ENCODE assay signal across 27 mouse cellular contexts in genomic region chr12:28392129-28392528, GRCm38 (mm10).
DNase-seq lines count a peak whose midpoint lies in the region; ATAC-seq lines count a peak whose summit lies in the region.
"Had no signal": no experiment of that assay in that cellular context is flagged by ENCODE, and none has a peak within 500 bp of the region (broad histone marks: within the 10 kb centered on the region; RNA-seq: fewer than 3 reads in every experiment).

No protein-coding gene starts in this region.

- H3K4me2 ChIP-seq in forebrain, embryonic 14.5 days (ENCODE audit: low read length) = no peak overlapping the region
- H3K4me2 ChIP-seq in midbrain, embryonic 11.5 days = no peak overlapping the region
- H3K4me2 ChIP-seq in midbrain, embryonic 15.5 days = no peak overlapping the region
- no peak overlapping the region for H3K4me2 ChIP-seq in hindbrain, embryonic 16.5 days (ENCODE audit: low read length)
- H3K4me2 ChIP-seq: stomach, embryonic 15.5 days had no signal

- peaks cover 7% of the 10 kb centered on the region; the same call in 1 of the 2 replicates for H3K4me1 ChIP-seq in forebrain, embryonic 14.5 days (ENCODE audit: control insufficient read depth, insufficient read depth, low read length)
- H3K4me1 ChIP-seq in forebrain, embryonic 10.5 days = peaks cover 9% of the 10 kb centered on the region
- peaks cover 7% of the 10 kb centered on the region; the same call in 1 of the 2 replicates for H3K4me1 ChIP-seq in midbrain, embryonic 11.5 days (ENCODE audit: control insufficient read depth, insufficient read depth, low read length)
- H3K4me1 ChIP-seq in midbrain, embryonic 15.5 days = peaks cover 9% of the 10 kb centered on the region; the same call in 1 of the 2 replicates
- H3K4me1 ChIP-seq in hindbrain, embryonic 16.5 days (ENCODE audit: control insufficient read depth, insufficient read depth, low read depth, low read length) = peaks cover 2% of the 10 kb centered on the region; the same call in 1 of the 2 replicates
- H3K4me1 ChIP-seq: megakaryocyte, embryonic 14.5 days; stomach, embryonic 15.5 days had no signal

- H3K27me3 ChIP-seq in forebrain, embryonic 14.5 days (replicated peaks; ENCODE audit: control insufficient read depth, insufficient read depth, low read length) = no peaks in the 10 kb centered on the region
- H3K27me3 ChIP-seq in forebrain, embryonic 10.5 days (ENCODE audit: poor library complexity, severe bottlenecking) = peaks cover 36% of the 10 kb centered on the region
- H3K27me3 ChIP-seq in midbrain, embryonic 11.5 days (ENCODE audit: control insufficient read depth, insufficient read depth, low read length) = peaks cover 59% of the 10 kb centered on the region
- H3K27me3 ChIP-seq in midbrain, embryonic 15.5 days (replicated peaks) = peaks cover 54% of the 10 kb centered on the region
- H3K27me3 ChIP-seq in hindbrain, embryonic 16.5 days (replicated peaks; ENCODE audit: control insufficient read depth, insufficient read depth, low read length) = peaks cover 2% of the 10 kb centered on the region; the same call in 1 of the 2 replicates
- H3K27me3 ChIP-seq: megakaryocyte, embryonic 14.5 days; stomach, embryonic 15.5 days had no signal

- H3K9ac ChIP-seq in forebrain, embryonic 14.5 days (ENCODE audit: low read length) = no peak overlapping the region
- H3K9ac ChIP-seq in midbrain, embryonic 11.5 days (ENCODE audit: low read length) = no peak overlapping the region
- no peak overlapping the region for H3K9ac ChIP-seq in midbrain, embryonic 15.5 days
- no peak overlapping the region for H3K9ac ChIP-seq in hindbrain, embryonic 16.5 days (ENCODE audit: low read depth, low read length)
- H3K9ac ChIP-seq: liver, postnatal 0 days; stomach, embryonic 15.5 days had no signal

- H3K36me3 ChIP-seq in forebrain, embryonic 14.5 days (ENCODE audit: control insufficient read depth, insufficient read depth, low read length) = no peaks in the 10 kb centered on the region
- H3K36me3 ChIP-seq in forebrain, embryonic 10.5 days (replicated peaks) = no peaks in the 10 kb centered on the region
- H3K36me3 ChIP-seq in midbrain, embryonic 11.5 days (ENCODE audit: control insufficient read depth, insufficient read depth, low read length) = no peaks in the 10 kb centered on the region
- H3K36me3 ChIP-seq in midbrain, embryonic 15.5 days (replicated peaks) = no peaks in the 10 kb centered on the region
- H3K36me3 ChIP-seq in hindbrain, embryonic 16.5 days (ENCODE audit: control insufficient read depth, insufficient read depth, low read length) = no peaks in the 10 kb centered on the region
- H3K36me3 ChIP-seq: G1E; heart, embryonic 10.5 days; stomach, embryonic 15.5 days had no signal

- peak; percentile 77 for DNase-seq in forebrain, embryonic 14.5 days (ENCODE audit: low spot score)
- no peak for DNase-seq in forebrain, embryonic 10.5 days (ENCODE audit: extremely low spot score, low spot score)
- no peak for DNase-seq in midbrain, embryonic 11.5 days (ENCODE audit: low spot score, missing footprints)
- peak; percentile 43 for DNase-seq in retina, embryonic 14.5 days (ENCODE audit: low spot score)
- DNase-seq in thymus, postnatal 14 days = no peak
- no peak for DNase-seq in right cerebral cortex, postnatal 25 days
- DNase-seq: adrenal gland, postnatal 25 days; cerebellum, adult 2 months; cerebellum, postnatal 36 days; gastrocnemius, adult 2 months; heart, postnatal 14 days; kidney, adult 18-20 months; kidney, postnatal 14 days; layer of hippocampus, postnatal 36 days; liver, postnatal 0 days; lung, postnatal 14 days; thymus, adult 18-20 months had no signal

- no peak overlapping the region for H3K27ac ChIP-seq in forebrain, embryonic 14.5 days (ENCODE audit: low read depth, low read length)
- no peak overlapping the region for H3K27ac ChIP-seq in forebrain, embryonic 10.5 days
- H3K27ac ChIP-seq in midbrain, embryonic 11.5 days (ENCODE audit: low read depth, low read length) = no peak overlapping the region
- H3K27ac ChIP-seq in midbrain, embryonic 15.5 days = no peak overlapping the region
- no peak overlapping the region for H3K27ac ChIP-seq in hindbrain, embryonic 16.5 days (ENCODE audit: low read depth, low read length)
- H3K27ac ChIP-seq: gastrocnemius, adult 2 months; heart, embryonic 10.5 days; layer of hippocampus, adult 2 months; stomach, embryonic 15.5 days had no signal

- peak; percentile 62; the same call in 1 of the 2 replicates for ATAC-seq in forebrain, embryonic 14.5 days
- ATAC-seq in midbrain, embryonic 11.5 days (ENCODE audit: low FRiP score) = peak; percentile 44; the same call in 1 of the 2 replicates
- no peak for ATAC-seq in midbrain, embryonic 15.5 days (replicated peaks)
- ATAC-seq in hindbrain, embryonic 16.5 days = peak; percentile 27; the same call in 1 of the 2 replicates
- ATAC-seq: activated CD4-positive, CD25-positive, alpha-beta regulatory T cell, adult 4 months; liver, postnatal 0 days had no signal

- peaks cover 5% of the 10 kb centered on the region; the same call in 1 of the 2 replicates for H3K9me3 ChIP-seq in forebrain, embryonic 14.5 days (replicated peaks; ENCODE audit: control insufficient read depth, low read length)
- peaks cover 6% of the 10 kb centered on the region; the same call in 1 of the 2 replicates for H3K9me3 ChIP-seq in forebrain, embryonic 10.5 days
- H3K9me3 ChIP-seq in midbrain, embryonic 11.5 days (ENCODE audit: control insufficient read depth, low read length) = peaks cover 5% of the 10 kb centered on the region; the same call in 1 of the 2 replicates
- 0 out of 2 replicates have a peak, but pooled peaks cover 2% of the 10 kb centered on the region for H3K9me3 ChIP-seq in midbrain, embryonic 15.5 days
- H3K9me3 ChIP-seq in hindbrain, embryonic 16.5 days (ENCODE audit: control insufficient read depth, low read length) = peaks cover 3% of the 10 kb centered on the region
- H3K9me3 ChIP-seq: heart, embryonic 10.5 days; megakaryocyte, embryonic 14.5 days; stomach, embryonic 15.5 days had no signal

- H3K4me3 ChIP-seq in forebrain, embryonic 14.5 days (ENCODE audit: low read depth, low read length) = no peak overlapping the region
- H3K4me3 ChIP-seq in forebrain, embryonic 10.5 days = no peak overlapping the region
- H3K4me3 ChIP-seq in midbrain, embryonic 11.5 days (ENCODE audit: low read depth, low read length) = no peak overlapping the region
- H3K4me3 ChIP-seq in midbrain, embryonic 15.5 days = no peak overlapping the region
- H3K4me3 ChIP-seq in hindbrain, embryonic 16.5 days (ENCODE audit: low read length) = no peak overlapping the region
- H3K4me3 ChIP-seq: erythroblast, embryonic 14.5 days; gastrocnemius, adult 2 months; heart, embryonic 10.5 days; layer of hippocampus, adult 2 months; megakaryocyte, embryonic 14.5 days; myocyte; stomach, embryonic 15.5 days had no signal

- 5% methylated on average over 6 of the region's 6 CpGs for WGBS in forebrain, embryonic 14.5 days
- WGBS in forebrain, embryonic 10.5 days = 42% methylated on average over 6 of the region's 6 CpGs
- 15% methylated on average over 6 of the region's 6 CpGs for WGBS in midbrain, embryonic 11.5 days
- 6% methylated on average over 6 of the region's 6 CpGs for WGBS in midbrain, embryonic 15.5 days
- WGBS in hindbrain, embryonic 16.5 days = 17% methylated on average over 6 of the region's 6 CpGs

Comparison
In these comparisons a context has a peak if more than half of its experiments do, and no peak if none do; other contexts are left out.
1. DNase-seq: peak in forebrain, embryonic 14.5 days (single experiment) and retina, embryonic 14.5 days (single experiment); none in forebrain, embryonic 10.5 days (single experiment), midbrain, embryonic 11.5 days (single experiment), thymus, postnatal 14 days (single experiment) and right cerebral cortex, postnatal 25 days (single experiment).